Mouse (Mus musculus): Measurements from ENCODE around the gene Susd1.
"Not testable (repeated sequence)": the region's sequence is repeated elsewhere in the genome, so short reads cannot be mapped to it uniquely, and the experiment has no call there.

Susd1 gene

GRCm38 (mm10) chr4:59286351-59286750 lies 152.1 kb downstream of the Susd1 start:
- not testable (repeated sequence) for DNase-seq (ENCODE audit: low spot score in 2 of 2)

GRCm38 (mm10) chr4:59282699-59283487 lies 155.5 kb downstream of the Susd1 start:
- DNase-seq (ENCODE audit: low spot score in 2 of 2), result no peak

GRCm38 (mm10) chr4:59282137-59282536 lies 156.3 kb downstream of the Susd1 start:
- DNase-seq (ENCODE audit: low spot score in 2 of 2), result no peak

- no peak for DNase-seq (ENCODE audit: low spot score in 2 of 2)
Observed at GRCm38 (mm10) chr4:59280876-59281275, 157.6 kb downstream of the Susd1 start.

GRCm38 (mm10) chr4:59279111-59279510 lies 159.3 kb downstream of the Susd1 start:
- no peak for DNase-seq (ENCODE audit: low spot score in 2 of 2)

- DNase-seq (ENCODE audit: low spot score in 2 of 2), result no peak
Observed at GRCm38 (mm10) chr4:59278410-59278809, 160.0 kb downstream of the Susd1 start.

- DNase-seq (ENCODE audit: low spot score in 2 of 2), result no peak
Observed at GRCm38 (mm10) chr4:59277958-59278357, 160.5 kb downstream of the Susd1 start.

- DNase-seq (ENCODE audit: low spot score in 2 of 2), result no peak
Observed at GRCm38 (mm10) chr4:59275956-59276355, 162.5 kb downstream of the Susd1 start.

- no peak for DNase-seq (ENCODE audit: low spot score in 2 of 2)
Observed at GRCm38 (mm10) chr4:59275494-59275893, 162.9 kb downstream of the Susd1 start.

GRCm38 (mm10) chr4:59274136-59274535 lies 164.3 kb downstream of the Susd1 start:
- DNase-seq (ENCODE audit: low spot score in 2 of 2), result no peak

- DNase-seq (ENCODE audit: low spot score in 2 of 2), result no peak
Observed at GRCm38 (mm10) chr4:59273342-59273741, 165.1 kb downstream of the Susd1 start.

GRCm38 (mm10) chr4:59265631-59266030 lies 172.8 kb downstream of the Susd1 start:
- no peak for DNase-seq (ENCODE audit: low spot score in 2 of 2)

GRCm38 (mm10) chr4:59265182-59265581 lies 173.3 kb downstream of the Susd1 start:
- DNase-seq (ENCODE audit: low spot score in 2 of 2), result no peak

Data from heart, adult 9 months (tissue).